Mouse (Mus musculus) lung, adult 2 months (tissue): ENCODE measurements around the gene Nmt1.

Experiments used
- CTCF ChIP-seq: fragments of 200-500 bp; IDR thresholded peaks from 2 replicates; pipeline ENCODE4 v1.5.1; 2011; ENCODE audit warnings: mild to moderate bottlenecking, low read length, control low read depth; ENCODE audit not compliant: insufficient read depth
- POLR2A ChIP-seq: fragments of 200-500 bp; IDR thresholded peaks from 2 replicates; pipeline ENCODE4 v1.6.1; 2011; ENCODE audit warnings: low read depth, mild to moderate bottlenecking, control low read depth, low read length, borderline replicate concordance; ENCODE audit errors: extremely low read depth

DNA sequence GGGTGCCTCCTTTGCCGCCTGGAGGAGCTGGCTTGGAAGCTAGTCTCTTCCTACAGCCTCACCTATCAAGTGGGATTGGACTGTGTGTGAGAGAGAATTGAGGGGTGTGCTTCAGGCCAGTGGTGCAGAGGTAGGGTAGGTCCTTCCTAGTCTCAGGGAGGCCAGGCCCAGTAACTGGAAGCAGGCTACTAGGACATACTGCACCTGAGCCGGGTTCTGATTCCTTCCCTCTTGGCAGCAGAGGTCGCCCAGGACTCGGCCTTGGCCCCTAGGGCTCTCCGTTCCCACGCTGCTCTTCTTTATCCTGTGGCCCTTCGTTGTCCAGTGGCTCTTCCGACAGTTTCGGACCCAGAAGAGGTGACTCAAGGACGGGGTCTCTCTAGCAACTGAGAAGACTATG is 83.3 kb downstream of the Nmt1 start:
- TF ChIP-seq POLR2A (no peak), CTCF (no peak)
